Mouse (Mus musculus): ENCODE data around the gene Bcar1.

Gene Bcar1

GRCm38 (mm10) chr8:111716603-111717487 is 26.8 kb downstream of the Bcar1 start:
- DNase-seq (ENCODE audit: low read depth, low spot score), result no peak

DNA sequence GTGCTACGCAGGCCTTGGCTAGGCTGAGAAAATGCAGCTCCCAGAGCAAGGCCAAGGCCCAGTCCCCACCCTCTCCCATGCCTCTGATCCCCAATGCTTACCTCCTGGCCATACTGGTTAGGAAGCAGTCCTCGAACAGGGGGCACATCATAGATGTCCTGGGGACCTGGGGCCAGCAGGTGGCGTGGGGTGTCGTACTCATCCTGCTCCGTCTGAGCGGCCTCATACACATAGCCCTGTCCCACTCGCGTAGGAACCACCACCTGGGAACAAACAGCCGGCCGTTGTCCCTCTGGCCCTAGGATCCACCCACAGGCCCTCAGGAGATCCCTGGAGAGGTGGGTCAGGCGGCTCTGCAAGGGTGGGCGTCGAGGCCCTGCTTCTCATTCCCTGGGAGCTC is 28.1 kb downstream of the Bcar1 start:
- DNase-seq (ENCODE audit: low read depth, low spot score), result no peak

DNA sequence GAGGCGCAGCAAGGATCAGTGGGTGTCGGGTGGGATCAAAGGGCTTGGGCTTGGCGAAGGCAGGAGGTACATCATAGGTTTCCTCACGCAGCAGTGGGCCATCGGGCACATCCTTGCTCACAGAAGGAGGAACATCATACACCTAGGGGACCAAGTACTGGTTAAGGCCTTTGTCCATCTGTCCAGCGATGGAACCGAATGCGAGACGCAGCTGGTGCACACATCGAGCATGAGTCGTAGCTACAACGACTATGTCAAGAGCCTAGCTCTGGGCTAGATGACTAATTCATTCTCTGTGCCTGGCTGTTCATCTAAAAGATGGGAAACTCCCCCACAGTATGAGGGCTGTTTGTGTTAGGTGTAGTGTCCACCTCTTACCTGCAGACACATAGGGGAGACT is 29.3 kb downstream of the Bcar1 start:
- DNase-seq (ENCODE audit: low read depth, low spot score), result no peak

GRCm38 (mm10) chr8:111713817-111714216 is 29.8 kb downstream of the Bcar1 start:
- no peak for DNase-seq (ENCODE audit: low read depth, low spot score)

DNA sequence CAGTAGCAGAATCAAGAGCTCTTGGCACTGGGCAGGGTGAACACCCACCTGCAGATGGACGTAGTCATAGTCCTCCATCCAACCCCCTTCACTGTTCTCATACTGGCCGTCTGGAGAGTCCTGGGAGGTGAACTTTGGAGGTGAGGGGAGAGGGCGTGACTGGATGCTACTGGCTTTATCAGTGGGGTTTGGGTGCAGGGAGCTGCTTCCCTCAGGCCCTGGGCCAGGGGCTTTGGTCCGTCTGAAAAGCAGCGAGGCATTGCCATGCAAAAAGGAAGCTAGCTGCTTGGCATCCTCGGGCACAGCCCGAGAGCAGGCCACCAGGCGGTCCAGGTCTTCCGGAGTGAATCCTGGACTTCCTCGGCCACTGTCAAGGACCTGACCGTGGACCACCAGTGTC is 30.3 kb downstream of the Bcar1 start:
- DNase-seq (ENCODE audit: low read depth, low spot score), result no peak

- DNase-seq (ENCODE audit: low read depth, low spot score), result no peak
Observed at GRCm38 (mm10) chr8:111712588-111712987, 31.0 kb downstream of the Bcar1 start.

GRCm38 (mm10) chr8:111712135-111712534 is 31.5 kb downstream of the Bcar1 start:
- no peak for DNase-seq (ENCODE audit: low read depth, low spot score)

DNA sequence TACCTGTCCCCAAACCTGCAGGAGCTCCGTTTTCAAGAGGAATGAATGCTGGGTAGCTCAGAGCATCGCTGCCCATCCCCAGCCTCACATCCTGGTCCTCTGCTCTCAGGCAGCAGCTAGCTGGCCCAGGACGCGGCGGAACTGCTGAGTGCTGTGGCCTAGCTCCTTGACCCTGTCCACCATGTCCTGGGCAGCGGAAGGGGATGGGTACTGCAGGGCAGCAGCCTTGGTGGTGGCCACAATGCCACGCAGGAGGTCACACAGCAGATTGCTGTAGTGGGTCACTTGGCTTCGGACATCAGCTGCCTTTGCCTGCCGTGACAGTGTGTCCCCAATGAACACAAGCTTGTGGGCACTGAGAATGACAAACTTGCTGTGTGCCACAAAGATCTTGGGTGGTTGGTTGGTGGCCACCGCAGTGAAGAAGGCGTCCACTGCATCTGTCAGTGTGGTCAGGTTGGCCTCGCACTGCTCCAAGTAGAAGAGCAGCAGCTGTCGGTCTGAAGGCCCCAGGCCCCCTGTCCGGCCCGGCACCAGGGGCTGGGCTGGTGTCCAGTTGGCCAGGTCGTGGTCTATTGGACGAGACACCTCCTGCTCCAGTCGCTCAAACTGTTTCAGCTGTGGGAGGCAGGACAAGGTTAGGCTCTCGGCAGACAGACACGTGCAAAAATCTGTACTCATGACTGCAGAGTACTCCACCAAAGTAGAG is 32.7 kb downstream of the Bcar1 start:
- no peak for DNase-seq (ENCODE audit: low read depth, low spot score)

GRCm38 (mm10) chr8:111709223-111709622 is 34.4 kb downstream of the Bcar1 start:
- no peak for DNase-seq (ENCODE audit: low read depth, low spot score)

GRCm38 (mm10) chr8:111708265-111708664 is 35.3 kb downstream of the Bcar1 start:
- DNase-seq (ENCODE audit: low read depth, low spot score), result no peak

GRCm38 (mm10) chr8:111705699-111706098 is 37.9 kb downstream of the Bcar1 start:
- DNase-seq (ENCODE audit: low read depth, low spot score), result no peak

- no peak for DNase-seq (ENCODE audit: low read depth, low spot score)
Observed at GRCm38 (mm10) chr8:111705222-111705621, 38.4 kb downstream of the Bcar1 start.

DNA sequence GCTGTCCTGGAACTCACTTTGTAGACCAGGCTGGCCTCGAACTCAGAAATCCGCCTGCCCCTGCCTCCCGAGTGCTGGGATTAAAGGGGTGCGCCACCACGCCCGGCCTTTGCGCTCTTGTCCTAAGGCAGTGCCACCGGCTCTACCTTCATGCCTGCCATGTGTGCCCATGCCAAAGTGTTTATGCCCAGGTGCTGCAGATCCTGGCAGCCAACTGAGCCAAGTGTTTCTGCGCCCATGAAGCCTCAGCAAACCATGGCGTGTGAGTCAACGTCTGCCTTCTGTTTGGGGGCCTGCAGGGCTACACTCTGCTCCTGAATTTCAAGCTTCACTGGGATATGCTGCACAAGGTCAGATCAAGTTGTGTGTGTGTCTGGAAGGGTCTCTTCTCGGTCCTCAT is 39.0 kb downstream of the Bcar1 start:
- DNase-seq (ENCODE audit: low read depth, low spot score), result no peak

DNA sequence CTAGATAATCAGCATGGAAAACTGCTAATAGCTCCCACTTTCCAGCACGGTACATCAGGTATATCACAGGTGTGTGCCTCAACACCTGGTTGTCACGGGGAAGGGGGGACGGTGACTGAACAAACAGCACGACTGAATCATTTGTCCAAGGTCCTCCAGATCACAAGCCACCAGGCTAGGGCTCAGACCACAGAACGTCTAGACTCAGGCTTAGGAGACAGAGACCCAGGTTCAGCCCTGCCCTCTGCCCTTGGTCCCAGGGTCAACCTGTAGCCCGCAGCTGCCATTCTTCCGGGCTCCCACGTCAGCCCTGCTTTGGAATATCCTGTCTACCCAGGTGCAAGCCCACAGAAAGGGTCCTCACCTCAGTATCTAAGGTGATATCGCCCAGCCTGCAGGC is 42.2 kb downstream of the Bcar1 start:
- no peak for DNase-seq (ENCODE audit: low read depth, low spot score)

DNA sequence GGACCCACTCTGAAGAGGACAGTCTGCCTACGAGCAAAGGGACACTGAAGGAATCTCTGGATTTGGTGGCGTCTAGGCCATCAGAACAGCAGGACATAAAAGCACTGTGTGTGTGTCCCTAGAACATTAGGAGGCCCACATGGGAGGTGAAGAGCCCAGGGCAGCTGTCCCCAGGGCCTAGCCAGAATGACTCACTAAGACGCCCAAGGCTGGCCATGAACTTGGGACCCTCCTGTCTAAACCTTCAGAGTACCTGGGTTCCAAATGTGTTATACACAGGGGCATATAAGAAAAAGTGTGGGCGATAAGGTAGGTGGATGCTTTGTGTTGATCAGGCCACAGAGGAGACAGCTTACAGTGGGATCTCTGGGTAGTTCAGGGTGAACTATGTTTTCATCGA is 42.9 kb downstream of the Bcar1 start:
- no peak for DNase-seq (ENCODE audit: low read depth, low spot score)

- no peak for DNase-seq (ENCODE audit: low read depth, low spot score)
Observed at GRCm38 (mm10) chr8:111700201-111700600, 43.4 kb downstream of the Bcar1 start.

DNA sequence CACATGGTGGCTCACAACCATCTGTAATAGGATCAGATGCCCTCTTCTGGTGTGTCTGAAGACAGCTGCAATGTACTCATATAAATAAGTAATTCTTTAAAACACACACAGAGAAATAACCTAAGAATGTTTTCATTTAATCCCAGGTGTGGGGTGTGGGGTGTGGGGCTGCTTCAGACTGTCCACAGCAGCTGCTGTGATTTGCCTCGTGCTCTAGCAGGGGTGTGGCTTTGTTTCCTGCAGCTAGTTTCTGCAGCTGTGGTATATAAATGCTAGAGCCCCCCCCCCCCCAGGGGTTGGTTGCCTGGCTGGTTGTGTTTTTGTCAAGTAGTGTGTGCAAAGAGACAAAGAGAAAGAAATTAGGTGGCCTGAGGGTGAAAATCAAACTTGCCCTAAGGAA is 44.6 kb downstream of the Bcar1 start:
- DNase-seq (ENCODE audit: low read depth, low spot score), result no peak

- DNase-seq (ENCODE audit: low read depth, low spot score), result no peak
Observed at GRCm38 (mm10) chr8:111697655-111698054, 46.0 kb downstream of the Bcar1 start.

GRCm38 (mm10) chr8:111695441-111695840 is 48.2 kb downstream of the Bcar1 start:
- no peak for DNase-seq (ENCODE audit: low read depth, low spot score)

GRCm38 (mm10) chr8:111693261-111693741 is 50.3 kb downstream of the Bcar1 start:
- DNase-seq (ENCODE audit: low read depth, low spot score), result no peak

GRCm38 (mm10) chr8:111690960-111691445 is 52.6 kb downstream of the Bcar1 start, which contains the start of gene Ctrb1:
Gene Ctrb1, minus strand, starts transcription at chr8:111691010.
- DNase-seq (ENCODE audit: low read depth, low spot score), result no peak

DNA sequence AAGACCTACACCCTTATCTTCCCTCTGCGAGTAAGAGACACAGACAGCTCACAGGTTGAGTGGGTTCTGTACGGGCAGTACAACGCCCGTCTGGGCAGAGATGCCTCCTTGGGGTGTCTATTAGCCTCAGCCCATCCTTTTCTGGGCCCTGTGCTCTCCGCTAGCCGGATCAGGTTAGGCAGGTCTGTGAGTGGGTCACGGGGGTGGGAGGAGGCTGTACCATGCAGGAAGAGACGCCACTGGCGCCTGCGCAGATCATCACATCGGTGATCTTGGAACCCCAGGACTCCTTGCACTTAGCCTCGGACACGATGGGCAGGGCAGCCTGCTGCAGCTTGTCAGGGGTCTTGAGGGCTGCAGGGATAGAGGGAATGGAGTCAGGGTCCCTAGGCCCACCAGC is 56.7 kb downstream of the Bcar1 start:
- DNase-seq (ENCODE audit: low read depth, low spot score), result no peak

DNA sequence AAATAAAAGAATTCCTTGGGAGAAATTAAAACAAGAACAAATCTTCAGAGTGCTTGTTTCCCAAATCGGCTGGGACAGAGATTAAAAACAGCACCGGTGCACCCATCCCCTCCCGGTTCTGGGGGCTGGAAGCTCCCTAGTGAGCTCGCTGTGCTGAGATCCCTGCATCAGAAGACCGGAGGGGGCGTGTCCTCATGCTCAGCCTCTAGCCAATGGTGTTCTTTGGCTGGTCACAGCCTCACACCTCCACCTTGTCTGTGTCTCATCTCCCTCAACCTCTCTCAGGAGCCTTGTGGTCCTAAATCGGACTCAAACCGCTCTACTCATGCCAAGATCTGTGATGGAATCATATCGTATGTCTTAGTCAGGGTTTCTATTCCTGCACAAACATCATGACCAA is 61.1 kb downstream of the Bcar1 start:
- DNase-seq (ENCODE audit: low read depth, low spot score), result no peak
